Mouse (Mus musculus): ENCODE measurements at regions not wholly inside any gene's neighbourhood (a gene's known extent, or its start where the extent isn't known, plus 50 kb on each side); places are given as distances from the start of the nearest gene placed in this dataset.

DNA sequence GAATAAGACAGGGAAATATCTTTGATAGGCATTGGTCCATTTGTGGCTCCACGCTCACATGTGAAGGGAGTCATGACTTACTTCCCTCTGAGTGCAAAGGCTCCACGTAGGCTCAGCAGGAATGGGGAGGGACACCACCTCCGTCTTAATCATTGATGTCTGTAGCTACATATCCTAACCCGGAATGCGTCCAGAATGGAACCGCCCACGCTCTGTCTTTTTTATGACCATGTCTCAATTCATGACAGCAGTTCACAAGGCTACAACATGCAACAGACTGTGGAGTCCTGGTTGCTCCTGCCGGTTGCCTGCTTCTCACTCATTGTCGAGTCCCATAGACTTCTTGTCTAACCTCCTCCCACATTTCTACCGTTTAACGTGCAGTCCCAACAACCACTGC lies 104.1 kb upstream of the Oxgr1 start:
- TF ChIP-seq CTCF (IDR thresholded peaks at IDR 0.05; ENCODE audit: low read depth) = no peak
- TF ChIP-seq EP300 (IDR thresholded peaks at IDR 0.05; ENCODE audit: low read depth) = no peak

Data from heart, postnatal 0 days (tissue).